Mouse (Mus musculus): ENCODE results near the gene H2-Ob. TPM values are rescaled to one million over a fixed set of nuclear protein-coding genes. Genes with fewer than 3 reads are reported as not detected.

H2-Ob gene
- polyA plus RNA-seq, 1 experiment from 2014 or later, result 0.39 TPM

GRCm38 (mm10) chr17:34244656-34245055 is 6.0 kb downstream of the H2-Ob start:
- ATAC-seq (ENCODE audit: insufficient read depth, low FRiP score), result no peak

GRCm38 (mm10) chr17:34247047-34247446 is 8.3 kb downstream of the H2-Ob start:
- H3K4me2 ChIP-seq (ENCODE audit: low read depth, low read length), result no peak overlapping the region
- no peak overlapping the region for H3K27ac ChIP-seq (ENCODE audit: low read length)
- no peak overlapping the region for H3K4me3 ChIP-seq (replicated peaks; ENCODE audit: low read length)
- no peak for ATAC-seq (ENCODE audit: insufficient read depth, low FRiP score)
- no peaks in the 10 kb centered on the region for H3K36me3 ChIP-seq (ENCODE audit: control insufficient read depth, insufficient read depth, low read length)
- 84% methylated on average over 3 of the region's 3 CpGs for WGBS
- no peaks in the 10 kb centered on the region for H3K4me1 ChIP-seq (ENCODE audit: control insufficient read depth, insufficient read depth, low read length)
- H3K9me3 ChIP-seq (replicated peaks; ENCODE audit: control insufficient read depth, low read length), result no peaks in the 10 kb centered on the region
- H3K27me3 ChIP-seq (ENCODE audit: control insufficient read depth, insufficient read depth, low read length), result no peaks in the 10 kb centered on the region
- H3K9ac ChIP-seq (ENCODE audit: low read length), result no peak overlapping the region

More at GRCm38 (mm10) chr17:34244656-34245055, 6.0 kb downstream of the H2-Ob start:
- H3K27ac ChIP-seq (ENCODE audit: low read length), result no peak overlapping the region
- H3K4me3 ChIP-seq (replicated peaks; ENCODE audit: low read length), result no peak overlapping the region
- 68% methylated on average over 4 of the region's 4 CpGs for WGBS
- H3K36me3 ChIP-seq (ENCODE audit: control insufficient read depth, insufficient read depth, low read length), result no peaks in the 10 kb centered on the region
- no peaks in the 10 kb centered on the region for H3K27me3 ChIP-seq (ENCODE audit: control insufficient read depth, insufficient read depth, low read length)
- no peak overlapping the region for H3K4me2 ChIP-seq (ENCODE audit: low read depth, low read length)
- no peaks in the 10 kb centered on the region for H3K4me1 ChIP-seq (ENCODE audit: control insufficient read depth, insufficient read depth, low read length)
- no peak overlapping the region for H3K9ac ChIP-seq (ENCODE audit: low read length)
- peaks cover 7% of the 10 kb centered on the region; the same call in 1 of the 2 replicates for H3K9me3 ChIP-seq (replicated peaks; ENCODE audit: control insufficient read depth, low read length)

GRCm38 (mm10) chr17:34248764-34249163 is 10.1 kb downstream of the H2-Ob start:
- Histone ChIP-seq H3K27me3 (ENCODE audit: control insufficient read depth, insufficient read depth, low read length) (no peaks in the 10 kb centered on the region), H3K36me3 (ENCODE audit: control insufficient read depth, insufficient read depth, low read length) (no peaks in the 10 kb centered on the region), H3K4me1 (ENCODE audit: control insufficient read depth, insufficient read depth, low read length) (no peaks in the 10 kb centered on the region), H3K9me3 (replicated peaks; ENCODE audit: control insufficient read depth, low read length) (no peaks in the 10 kb centered on the region), H3K9ac (ENCODE audit: low read length) (no peak overlapping the region), H3K4me2 (ENCODE audit: low read depth, low read length) (no peak overlapping the region), H3K27ac (ENCODE audit: low read length) (no peak overlapping the region), H3K4me3 (replicated peaks; ENCODE audit: low read length) (no peak overlapping the region)
- WGBS, result 50% methylated on average over 2 of the region's 2 CpGs
- ATAC-seq (ENCODE audit: insufficient read depth, low FRiP score), result no peak

DNA sequence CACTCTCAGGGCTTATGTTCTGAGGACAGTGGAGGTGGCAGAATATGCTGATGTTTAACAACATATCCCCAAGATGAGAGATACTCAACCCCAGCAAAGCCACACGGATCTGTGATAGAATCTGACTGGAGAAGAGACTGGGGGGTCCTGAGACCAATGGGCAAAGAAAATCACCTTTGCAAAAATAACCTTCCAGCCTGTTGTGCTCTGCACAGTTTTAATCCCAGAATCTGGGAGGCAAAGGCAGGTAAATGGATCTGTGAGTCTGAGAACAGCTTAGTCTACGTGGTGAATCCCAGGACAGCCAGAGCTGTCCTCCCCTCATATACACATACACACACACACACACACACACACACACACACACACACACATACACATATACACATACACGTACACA is 10.7 kb downstream of the H2-Ob start:
- 49% methylated on average over 3 of the region's 3 CpGs for WGBS
- Histone ChIP-seq H3K36me3 (ENCODE audit: control insufficient read depth, insufficient read depth, low read length) (no peaks in the 10 kb centered on the region), H3K27ac (ENCODE audit: low read length) (no peak overlapping the region), H3K9ac (ENCODE audit: low read length) (no peak overlapping the region), H3K9me3 (replicated peaks; ENCODE audit: control insufficient read depth, low read length) (no peaks in the 10 kb centered on the region), H3K4me1 (ENCODE audit: control insufficient read depth, insufficient read depth, low read length) (no peaks in the 10 kb centered on the region), H3K27me3 (ENCODE audit: control insufficient read depth, insufficient read depth, low read length) (no peaks in the 10 kb centered on the region), H3K4me3 (replicated peaks; ENCODE audit: low read length) (no peak overlapping the region), H3K4me2 (ENCODE audit: low read depth, low read length) (no peak overlapping the region)
- ATAC-seq (ENCODE audit: insufficient read depth, low FRiP score), result no peak

GRCm38 (mm10) chr17:34249878-34250277 is 11.2 kb downstream of the H2-Ob start:
- Histone ChIP-seq H3K27ac (ENCODE audit: low read length) (no peak overlapping the region), H3K36me3 (ENCODE audit: control insufficient read depth, insufficient read depth, low read length) (no peaks in the 10 kb centered on the region), H3K4me3 (replicated peaks; ENCODE audit: low read length) (no peak overlapping the region), H3K9me3 (replicated peaks; ENCODE audit: control insufficient read depth, low read length) (no peaks in the 10 kb centered on the region), H3K4me1 (ENCODE audit: control insufficient read depth, insufficient read depth, low read length) (no peaks in the 10 kb centered on the region), H3K27me3 (ENCODE audit: control insufficient read depth, insufficient read depth, low read length) (no peaks in the 10 kb centered on the region), H3K4me2 (ENCODE audit: low read depth, low read length) (no peak overlapping the region), H3K9ac (ENCODE audit: low read length) (no peak overlapping the region)
- 19% methylated on average over 4 of the region's 4 CpGs for WGBS
- no peak for ATAC-seq (ENCODE audit: insufficient read depth, low FRiP score)

- no peaks in the 10 kb centered on the region for H3K27me3 ChIP-seq (ENCODE audit: control insufficient read depth, insufficient read depth, low read length)
- H3K4me2 ChIP-seq (ENCODE audit: low read depth, low read length), result no peak overlapping the region
- no peak overlapping the region for H3K27ac ChIP-seq (ENCODE audit: low read length)
- H3K4me3 ChIP-seq (replicated peaks; ENCODE audit: low read length), result no peak overlapping the region
- H3K9me3 ChIP-seq (replicated peaks; ENCODE audit: control insufficient read depth, low read length), result no peaks in the 10 kb centered on the region
- H3K9ac ChIP-seq (ENCODE audit: low read length), result no peak overlapping the region
- no peaks in the 10 kb centered on the region for H3K36me3 ChIP-seq (ENCODE audit: control insufficient read depth, insufficient read depth, low read length)
- no peak for ATAC-seq (ENCODE audit: insufficient read depth, low FRiP score)
- WGBS, result 46% methylated on average over 4 of the region's 4 CpGs
- H3K4me1 ChIP-seq (ENCODE audit: control insufficient read depth, insufficient read depth, low read length), result no peaks in the 10 kb centered on the region
These were observed 13.0 kb downstream of the H2-Ob start for GRCm38 (mm10) chr17:34251666-34252065.

DNA sequence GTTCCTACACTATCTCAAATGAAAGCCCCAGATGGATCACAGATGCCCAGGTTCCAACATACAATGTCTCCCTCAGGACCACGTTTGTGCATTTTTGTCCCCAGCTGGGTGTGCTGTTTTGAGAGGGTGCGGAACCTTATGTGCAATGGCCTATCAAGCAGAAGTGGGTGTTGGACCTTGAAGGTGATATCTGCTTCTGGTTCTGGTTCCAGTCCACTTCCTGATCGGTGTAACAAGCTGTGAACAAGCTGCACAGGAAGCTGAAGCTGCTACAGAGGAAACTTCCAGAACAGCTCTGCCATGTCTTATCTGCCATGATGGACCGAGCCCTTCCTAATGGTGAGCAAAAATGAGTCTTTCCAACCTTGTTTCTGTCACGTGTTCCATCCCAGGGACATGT is 17.8 kb downstream of the H2-Ob start:
- Histone ChIP-seq H3K9me3 (replicated peaks; ENCODE audit: control insufficient read depth, low read length) (no peaks in the 10 kb centered on the region), H3K4me3 (replicated peaks; ENCODE audit: low read length) (no peak overlapping the region), H3K4me2 (ENCODE audit: low read depth, low read length) (no peak overlapping the region), H3K9ac (ENCODE audit: low read length) (no peak overlapping the region), H3K27me3 (ENCODE audit: control insufficient read depth, insufficient read depth, low read length) (no peaks in the 10 kb centered on the region; the same call in 1 of the 2 replicates), H3K27ac (ENCODE audit: low read length) (no peak overlapping the region), H3K4me1 (ENCODE audit: control insufficient read depth, insufficient read depth, low read length) (0 out of 2 replicates have a peak, but pooled peaks cover 5% of the 10 kb centered on the region), H3K36me3 (ENCODE audit: control insufficient read depth, insufficient read depth, low read length) (no peaks in the 10 kb centered on the region)
- ATAC-seq (ENCODE audit: insufficient read depth, low FRiP score), result no peak
- 80% methylated on average over 5 of the region's 5 CpGs for WGBS

DNA sequence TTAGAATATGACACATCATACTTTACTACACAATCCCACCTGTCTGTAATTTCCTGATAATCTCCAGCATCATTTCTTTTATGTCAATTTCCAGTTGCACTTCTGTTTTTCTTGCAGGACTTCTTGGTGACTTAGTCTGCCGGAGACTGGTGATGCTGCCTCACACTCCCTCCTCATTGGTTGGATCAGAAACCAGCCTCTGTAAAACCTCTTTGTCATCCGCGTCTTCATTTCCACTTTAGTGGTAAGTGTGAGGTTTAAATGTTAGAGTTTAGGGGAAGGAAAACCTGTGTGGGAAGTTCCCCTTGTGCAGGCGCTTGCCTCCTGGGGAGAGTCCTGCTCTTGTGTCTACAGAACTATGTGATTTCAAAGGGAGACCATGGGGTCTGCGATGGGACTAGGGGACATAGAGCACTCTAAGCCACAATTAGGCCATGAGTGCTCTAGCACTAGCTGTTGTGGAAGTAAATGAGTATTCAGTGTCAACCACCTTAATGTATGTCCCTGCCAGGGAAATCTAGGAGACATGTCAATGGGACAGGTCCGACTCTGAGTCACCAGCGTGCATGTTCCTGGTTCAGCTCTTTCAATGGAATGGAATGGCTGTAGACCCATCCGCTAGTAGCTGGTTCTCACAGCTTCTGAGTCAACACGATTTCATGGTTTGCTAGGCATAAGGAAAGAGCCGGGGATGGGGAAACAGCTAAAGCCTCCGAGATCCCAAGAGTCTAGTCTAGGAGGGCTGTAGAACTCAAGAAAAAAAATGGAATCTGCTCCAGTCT is 19.1 kb downstream of the H2-Ob start, which contains the start of gene H2-Ab1:
Gene H2-Ab1 (plus strand): TSS at position 96 of the 782 bp plus-strand sequence.
- no peak within 1 kb of the TSS for H3K27ac ChIP-seq (ENCODE audit: low read length)
- no peak within 1 kb of the TSS for H3K4me2 ChIP-seq (ENCODE audit: low read depth, low read length)
- H3K9me3 ChIP-seq (replicated peaks; ENCODE audit: control insufficient read depth, low read length), result no peaks in the 10 kb centered on the region
- H3K27me3 ChIP-seq (ENCODE audit: control insufficient read depth, insufficient read depth, low read length), result peaks cover 5% of the 10 kb centered on the region
- H3K4me1 ChIP-seq (ENCODE audit: control insufficient read depth, insufficient read depth, low read length), result 0 out of 2 replicates have a peak, but pooled peaks cover 5% of the 10 kb centered on the region
- no peak within 1 kb of the TSS for H3K4me3 ChIP-seq (replicated peaks; ENCODE audit: low read length)
- no peaks in the 10 kb centered on the region for H3K36me3 ChIP-seq (ENCODE audit: control insufficient read depth, insufficient read depth, low read length)
- 66% methylated on average over 11 of the region's 11 CpGs for WGBS
- no peak for ATAC-seq (ENCODE audit: insufficient read depth, low FRiP score)
- no peak within 1 kb of the TSS for H3K9ac ChIP-seq (ENCODE audit: low read length)

GRCm38 (mm10) chr17:34260551-34260950 is 21.8 kb downstream of the H2-Ob start:
- no peak; the same call in 1 of the 2 replicates for ATAC-seq (ENCODE audit: insufficient read depth, low FRiP score)
- 31% methylated on average over 5 of the region's 5 CpGs for WGBS
- peak overlapping the region; percentile 22; the same call in 1 of the 2 replicates for H3K27ac ChIP-seq (ENCODE audit: low read length)
- no peak overlapping the region for H3K9ac ChIP-seq (ENCODE audit: low read length)
- no peaks in the 10 kb centered on the region for H3K36me3 ChIP-seq (ENCODE audit: control insufficient read depth, insufficient read depth, low read length)
- peaks cover 20% of the 10 kb centered on the region for H3K27me3 ChIP-seq (ENCODE audit: control insufficient read depth, insufficient read depth, low read length)
- H3K4me2 ChIP-seq (ENCODE audit: low read depth, low read length), result no peak overlapping the region
- no peak overlapping the region for H3K4me3 ChIP-seq (replicated peaks; ENCODE audit: low read length)
- 0 out of 2 replicates have a peak, but pooled peaks cover 5% of the 10 kb centered on the region for H3K4me1 ChIP-seq (ENCODE audit: control insufficient read depth, insufficient read depth, low read length)
- H3K9me3 ChIP-seq (replicated peaks; ENCODE audit: control insufficient read depth, low read length), result no peaks in the 10 kb centered on the region

Data from stomach, embryonic 16.5 days (tissue).